Comparison of ENCODE assay signal across 13 mouse cellular contexts in genomic region chr6:88262160-88262559, GRCm38 (mm10). TPM values are rescaled to one million over a fixed set of nuclear protein-coding genes. Genes with fewer than 3 reads are reported as not detected.
DNase-seq lines count a peak whose midpoint lies in the region; ATAC-seq lines count a peak whose summit lies in the region.
"Had no signal": no experiment of that assay in that cellular context is flagged by ENCODE, and none has a peak within 500 bp of the region (broad histone marks: within the 10 kb centered on the region; RNA-seq: fewer than 3 reads in every experiment).

No protein-coding gene starts in this region.

- H3K4me3 ChIP-seq in midbrain, embryonic 14.5 days (replicated peaks; ENCODE audit: low read depth, low read length): no peak overlapping the region
- H3K4me3 ChIP-seq in midbrain, embryonic 13.5 days (replicated peaks): no peak overlapping the region
- H3K4me3 ChIP-seq in embryonic facial prominence, embryonic 11.5 days (ENCODE audit: low read depth, low read length): no peak overlapping the region
- no peak overlapping the region for H3K4me3 ChIP-seq in hindbrain, embryonic 15.5 days
- H3K4me3 ChIP-seq in liver, embryonic 12.5 days: no peak overlapping the region
- H3K4me3 ChIP-seq: lung, embryonic 15.5 days had no signal

- no peak overlapping the region for H3K4me2 ChIP-seq in midbrain, embryonic 14.5 days (ENCODE audit: low read length)
- H3K4me2 ChIP-seq in midbrain, embryonic 13.5 days (replicated peaks): no peak overlapping the region
- no peak overlapping the region for H3K4me2 ChIP-seq in embryonic facial prominence, embryonic 11.5 days (ENCODE audit: low read depth, low read length)
- H3K4me2 ChIP-seq in hindbrain, embryonic 15.5 days: no peak overlapping the region
- H3K4me2 ChIP-seq in liver, embryonic 12.5 days: no peak overlapping the region
- H3K4me2 ChIP-seq: lung, embryonic 15.5 days had no signal

- no peaks in the 10 kb centered on the region for H3K9me3 ChIP-seq in midbrain, embryonic 14.5 days (ENCODE audit: control insufficient read depth, low read length)
- H3K9me3 ChIP-seq in midbrain, embryonic 13.5 days: no peaks in the 10 kb centered on the region
- H3K9me3 ChIP-seq in embryonic facial prominence, embryonic 11.5 days (replicated peaks; ENCODE audit: control insufficient read depth, low read length): no peaks in the 10 kb centered on the region
- no peaks in the 10 kb centered on the region for H3K9me3 ChIP-seq in hindbrain, embryonic 15.5 days
- H3K9me3 ChIP-seq in liver, embryonic 12.5 days (replicated peaks): no peaks in the 10 kb centered on the region
- H3K9me3 ChIP-seq: lung, embryonic 15.5 days had no signal

- H3K4me1 ChIP-seq in midbrain, embryonic 14.5 days (ENCODE audit: control insufficient read depth, insufficient read depth, low read length): 0 out of 2 replicates have a peak, but pooled peaks cover 3% of the 10 kb centered on the region
- peaks cover 11% of the 10 kb centered on the region for H3K4me1 ChIP-seq in midbrain, embryonic 13.5 days (replicated peaks)
- no peaks in the 10 kb centered on the region for H3K4me1 ChIP-seq in embryonic facial prominence, embryonic 11.5 days (ENCODE audit: control insufficient read depth, insufficient read depth, low read length)
- H3K4me1 ChIP-seq in hindbrain, embryonic 15.5 days (replicated peaks): peaks cover 8% of the 10 kb centered on the region; the same call in 1 of the 2 replicates
- peaks cover 22% of the 10 kb centered on the region for H3K4me1 ChIP-seq in liver, embryonic 12.5 days
- H3K4me1 ChIP-seq: lung, embryonic 15.5 days had no signal

- DNase-seq in midbrain, embryonic 14.5 days: peak; percentile 19
- DNase-seq in embryonic facial prominence, embryonic 11.5 days (ENCODE audit: low spot score): peak; percentile 6
- DNase-seq in retina, embryonic 14.5 days (ENCODE audit: low spot score): peak; percentile 26
- DNase-seq in MN1 (ENCODE audit: low spot score): no peak
- no peak for DNase-seq in cerebellum, postnatal 36 days
- DNase-seq: gastrocnemius, postnatal 25 days; kidney, postnatal 10 days had no signal

- ATAC-seq in midbrain, embryonic 14.5 days (ENCODE audit: low FRiP score, low TSS enrichment): no peak
- no peak; the same call in 1 of the 2 replicates for ATAC-seq in midbrain, embryonic 13.5 days
- ATAC-seq in embryonic facial prominence, embryonic 11.5 days (replicated peaks; ENCODE audit: insufficient number of reproducible peaks, low FRiP score, low TSS enrichment, low read depth): peak; percentile 44; the same call in 1 of the 2 replicates
- ATAC-seq in hindbrain, embryonic 15.5 days (ENCODE audit: low FRiP score, low read depth): peak; percentile 71
- ATAC-seq in liver, embryonic 12.5 days: no peak

- peaks cover 5% of the 10 kb centered on the region; the same call in 1 of the 2 replicates for H3K36me3 ChIP-seq in midbrain, embryonic 14.5 days (ENCODE audit: control insufficient read depth, insufficient read depth, low read length)
- peaks cover 11% of the 10 kb centered on the region; the same call in 1 of the 2 replicates for H3K36me3 ChIP-seq in midbrain, embryonic 13.5 days
- no peaks in the 10 kb centered on the region; the same call in 1 of the 2 replicates for H3K36me3 ChIP-seq in embryonic facial prominence, embryonic 11.5 days (replicated peaks; ENCODE audit: control insufficient read depth, insufficient read depth, low read depth, low read length)
- no peaks in the 10 kb centered on the region for H3K36me3 ChIP-seq in hindbrain, embryonic 15.5 days
- H3K36me3 ChIP-seq in liver, embryonic 12.5 days: 0 out of 2 replicates have a peak, but pooled peaks cover 7% of the 10 kb centered on the region
- H3K36me3 ChIP-seq: lung, embryonic 15.5 days had no signal

- 35% methylated on average over 9 of the region's 9 CpGs for WGBS in midbrain, embryonic 14.5 days
- WGBS in midbrain, embryonic 13.5 days: 27% methylated on average over 9 of the region's 9 CpGs
- WGBS in embryonic facial prominence, embryonic 11.5 days: 33% methylated on average over 9 of the region's 9 CpGs
- WGBS in hindbrain, embryonic 15.5 days: 22% methylated on average over 9 of the region's 9 CpGs
- 82% methylated on average over 9 of the region's 9 CpGs for WGBS in liver, embryonic 12.5 days (ENCODE audit: insufficient replicate concordance)

- H3K27ac ChIP-seq in midbrain, embryonic 14.5 days (replicated peaks; ENCODE audit: low read depth, low read length): no peak overlapping the region
- no peak overlapping the region for H3K27ac ChIP-seq in midbrain, embryonic 13.5 days
- H3K27ac ChIP-seq in embryonic facial prominence, embryonic 11.5 days (replicated peaks; ENCODE audit: low read depth, low read length): no peak overlapping the region
- H3K27ac ChIP-seq in hindbrain, embryonic 15.5 days (replicated peaks): no peak overlapping the region
- no peak overlapping the region for H3K27ac ChIP-seq in liver, embryonic 12.5 days
- H3K27ac ChIP-seq: lung, embryonic 15.5 days had no signal

- H3K27me3 ChIP-seq in midbrain, embryonic 14.5 days (ENCODE audit: control insufficient read depth, insufficient read depth, low read length): no peaks in the 10 kb centered on the region
- no peaks in the 10 kb centered on the region for H3K27me3 ChIP-seq in midbrain, embryonic 13.5 days
- no peaks in the 10 kb centered on the region for H3K27me3 ChIP-seq in embryonic facial prominence, embryonic 11.5 days (ENCODE audit: control insufficient read depth, insufficient read depth, low read length)
- no peaks in the 10 kb centered on the region for H3K27me3 ChIP-seq in hindbrain, embryonic 15.5 days
- H3K27me3 ChIP-seq in liver, embryonic 12.5 days (replicated peaks): no peaks in the 10 kb centered on the region
- H3K27me3 ChIP-seq: lung, embryonic 15.5 days had no signal

- H3K9ac ChIP-seq in midbrain, embryonic 14.5 days (replicated peaks; ENCODE audit: low read length): no peak overlapping the region; the same call in 1 of the 2 replicates
- no peak overlapping the region for H3K9ac ChIP-seq in midbrain, embryonic 13.5 days (replicated peaks)
- H3K9ac ChIP-seq in embryonic facial prominence, embryonic 11.5 days (replicated peaks; ENCODE audit: low read length): peak overlapping the region; percentile 19; the same call in 1 of the 2 replicates
- H3K9ac ChIP-seq in hindbrain, embryonic 15.5 days: no peak overlapping the region
- H3K9ac ChIP-seq in liver, embryonic 12.5 days: no peak overlapping the region
- H3K9ac ChIP-seq: lung, embryonic 15.5 days had no signal

RNA-seq across cellular contexts. Expression of gene Dnajb8, which starts 40.1 kb away (rescaled TPM):
- not detected in 2 replicates for polyA plus RNA-seq in midbrain, embryonic 14.5 days (2014; fragmentation: Nextera tagmentation; extraction: Ambion mirVana)
- not detected in 2 replicates for polyA plus RNA-seq in midbrain, embryonic 13.5 days (2015; fragmentation: Nextera tagmentation; extraction: Ambion mirVana)
- polyA plus RNA-seq in embryonic facial prominence, embryonic 11.5 days (2014; fragmentation: Nextera tagmentation; extraction: Ambion mirVana): not detected in 2 replicates
- polyA plus RNA-seq in hindbrain, embryonic 15.5 days (2015; fragmentation: Nextera tagmentation; extraction: Ambion mirVana): not detected in 2 replicates
- polyA plus RNA-seq in liver, embryonic 12.5 days (2016; fragmentation: Nextera tagmentation; extraction: Ambion mirVana): not detected in 2 replicates
- polyA plus RNA-seq: embryonic facial prominence, embryonic 14.5 days; limb, embryonic 11.5 days; lung, embryonic 15.5 days had no signal

Comparison
In these comparisons a context has a peak if more than half of its experiments do, and no peak if none do; other contexts are left out.
1. ATAC-seq: peak in embryonic facial prominence, embryonic 11.5 days (single experiment) and hindbrain, embryonic 15.5 days (single experiment); none in midbrain, embryonic 14.5 days (single experiment), midbrain, embryonic 13.5 days (single experiment) and liver, embryonic 12.5 days (single experiment).
2. DNase-seq: peak in midbrain, embryonic 14.5 days (single experiment), embryonic facial prominence, embryonic 11.5 days (single experiment) and retina, embryonic 14.5 days (single experiment); none in MN1 (single experiment) and cerebellum, postnatal 36 days (0 of 2).